Mouse (Mus musculus) kidney, embryonic 16.5 days (tissue): ENCODE results near the gene 1700018G05Rik. TPM values are rescaled to one million over a fixed set of nuclear protein-coding genes. Genes with fewer than 3 reads are reported as not detected.
"Not testable (repeated sequence)": the region's sequence is repeated elsewhere in the genome, so short reads cannot be mapped to it uniquely, and the experiment has no call there.

Experiments
- ATAC-seq: fragments of 200-750 bp; cut with Nextera tagmentation; 2 replicates; pipeline ENCODE4 v1.8.0; 2017; ENCODE audit warnings: moderate TSS enrichment; ENCODE audit not compliant: low FRiP score, low TSS enrichment
- H3K27ac ChIP-seq: fragments of 300-500 bp; sonication (generic); 2 replicates; pipeline ENCODE4 v1.5.1; 2014; ENCODE audit warnings: low read length
- H3K27me3 ChIP-seq: fragments of 300-500 bp; sonication (generic); 2 replicates; pipeline ENCODE4 v1.6.1; 2014; ENCODE audit warnings: low read length, control low read depth, mixed read lengths; ENCODE audit not compliant: insufficient read depth
- H3K36me3 ChIP-seq: fragments of 300-500 bp; sonication (generic); 2 replicates; pipeline ENCODE4 v1.6.1; 2014; ENCODE audit warnings: low read length, control low read depth, mixed read lengths; ENCODE audit not compliant: insufficient read depth
- H3K4me1 ChIP-seq: fragments of 300-500 bp; sonication (generic); 2 replicates; pipeline ENCODE4 v1.6.1; 2014; ENCODE audit warnings: low read length, control low read depth, mixed read lengths; ENCODE audit not compliant: insufficient read depth
- H3K4me2 ChIP-seq: fragments of 300-500 bp; sonication (generic); replicated peaks from 2 replicates; pipeline ENCODE4 v1.6.1; 2014; ENCODE audit warnings: low read depth, low read length
- H3K4me3 ChIP-seq: fragments of 300-500 bp; sonication (generic); 2 replicates; pipeline ENCODE4 v1.5.1; 2014; ENCODE audit warnings: mild to moderate bottlenecking, low read length
- H3K9ac ChIP-seq: fragments of 300-500 bp; sonication (generic); replicated peaks from 2 replicates; pipeline ENCODE4 v1.6.1; 2014; ENCODE audit warnings: low read length
- H3K9me3 ChIP-seq: fragments of 300-500 bp; sonication (generic); 2 replicates; pipeline ENCODE4 v1.6.1; 2016; ENCODE audit warnings: low read length, control low read depth
- WGBS: fragments of 180-500 bp; shearing (Covaris S2); extraction: QIAGEN DNeasy Blood & Tissue Kit; methylation state at CpG from one replicate; pipeline ENCODE4 v1.1.7; 2014; 5-methylcytosine and 5-hydroxymethylcytosine counted together
- polyA plus RNA-seq: library from polyadenylated mRNA; unstranded; fragments of >200 nt; fragmentation: Nextera tagmentation; extraction: Ambion mirVana; gene quantifications from 2 replicates; pipeline ENCODE4 v1.2.1, GENCODE M21; 2015

1700018G05Rik gene
- not detected in 2 replicates for polyA plus RNA-seq

GRCm38 (mm10) chrX:102928072-102928471 lies at the start of gene 1700018G05Rik:
Gene 1700018G05Rik (plus strand): TSS chrX:102928372.
- H3K9me3 ChIP-seq, H3K4me1 ChIP-seq, H3K27me3 ChIP-seq, H3K36me3 ChIP-seq, H3K4me3 ChIP-seq, ATAC-seq, H3K9ac ChIP-seq, H3K27ac ChIP-seq, H3K4me2 ChIP-seq: not testable (repeated sequence)
- 89% methylated on average over 6 of the region's 6 CpGs for WGBS

GRCm38 (mm10) chrX:102908587-102908986 lies 19.6 kb upstream of the 1700018G05Rik start, which contains the start of the genes Dmrtc1a and 1700011M02Rik:
Gene Dmrtc1a (minus strand): TSS chrX:102908687.
Gene 1700011M02Rik (plus strand): TSS chrX:102908905.
- H3K4me3 ChIP-seq, H3K9me3 ChIP-seq, H3K27me3 ChIP-seq, H3K4me1 ChIP-seq, H3K9ac ChIP-seq, H3K27ac ChIP-seq, H3K4me2 ChIP-seq, H3K36me3 ChIP-seq: not testable (repeated sequence)
- ATAC-seq = 0 out of 2 replicates have a peak, but pooled peaks have one; percentile 15
- WGBS = 86% methylated on average over 6 of the region's 9 CpGs

GRCm38 (mm10) chrX:102914823-102915222 lies 13.3 kb upstream of the 1700018G05Rik start:
- H3K36me3 ChIP-seq, H3K9me3 ChIP-seq, H3K4me1 ChIP-seq, H3K4me3 ChIP-seq, H3K9ac ChIP-seq, H3K27me3 ChIP-seq, ATAC-seq, H3K4me2 ChIP-seq, H3K27ac ChIP-seq: not testable (repeated sequence)
- WGBS = 65% methylated on average over 1 of the region's 1 CpGs

- H3K27me3 ChIP-seq, H3K9ac ChIP-seq, H3K4me2 ChIP-seq, H3K36me3 ChIP-seq, H3K4me1 ChIP-seq, H3K9me3 ChIP-seq, H3K4me3 ChIP-seq, H3K27ac ChIP-seq: not testable (repeated sequence)
- 0 out of 2 replicates have a peak, but pooled peaks have one; percentile 59 for ATAC-seq
- WGBS = 22% methylated on average over 4 of the region's 4 CpGs
Measured at GRCm38 (mm10) chrX:102926707-102927106, 1.5 kb upstream of the 1700018G05Rik start.

GRCm38 (mm10) chrX:102932992-102933570 lies 4.9 kb downstream of the 1700018G05Rik start:
- Histone ChIP-seq H3K27me3 (peaks cover 10% of the 10 kb centered on the region), H3K4me3 (peak overlapping the region; percentile 57), H3K4me1 (no peaks in the 10 kb centered on the region), H3K9ac (peak overlapping the region; percentile 68), H3K36me3 (no peaks in the 10 kb centered on the region), H3K27ac (no peak overlapping the region), H3K4me2 (peak overlapping the region; percentile 76), H3K9me3 (no peaks in the 10 kb centered on the region)
- ATAC-seq = no peak
- WGBS = 49% methylated on average over 12 of the region's 12 CpGs

- WGBS = 22% methylated on average over 52 of the region's 68 CpGs
- H3K27me3 ChIP-seq = peaks cover 15% of the 10 kb centered on the region
Measured at GRCm38 (mm10) chrX:102933571-102934394, 5.6 kb downstream of the 1700018G05Rik start.

GRCm38 (mm10) chrX:102934395-102934764 lies 6.2 kb downstream of the 1700018G05Rik start:
- H3K9me3 ChIP-seq = no peaks in the 10 kb centered on the region
- peaks cover 17% of the 10 kb centered on the region for H3K27me3 ChIP-seq
- H3K27ac ChIP-seq = no peak overlapping the region
- ATAC-seq = peak; percentile 43; the same call in 1 of the 2 replicates
- peak overlapping the region; percentile 76 for H3K4me2 ChIP-seq
- 64% methylated on average over 7 of the region's 8 CpGs for WGBS
- peak overlapping the region; percentile 57 for H3K4me3 ChIP-seq
- H3K4me1 ChIP-seq = no peaks in the 10 kb centered on the region
- H3K9ac ChIP-seq = no peak overlapping the region
- no peaks in the 10 kb centered on the region for H3K36me3 ChIP-seq

More at GRCm38 (mm10) chrX:102933571-102934394, 5.6 kb downstream of the 1700018G05Rik start:
- Histone ChIP-seq H3K9me3 (no peaks in the 10 kb centered on the region), H3K36me3 (no peaks in the 10 kb centered on the region), H3K27ac (no peak overlapping the region), H3K9ac (peak overlapping the region; percentile 68), H3K4me1 (no peaks in the 10 kb centered on the region), H3K4me3 (peak overlapping the region; percentile 57), H3K4me2 (peak overlapping the region; percentile 76)
- peak; percentile 76 for ATAC-seq

- no peaks in the 10 kb centered on the region for H3K4me1 ChIP-seq
- H3K27ac ChIP-seq = no peak overlapping the region
- no peak overlapping the region for H3K4me3 ChIP-seq
- peaks cover 17% of the 10 kb centered on the region for H3K27me3 ChIP-seq
- 57% methylated on average over 5 of the region's 5 CpGs for WGBS
- no peak for ATAC-seq
- H3K4me2 ChIP-seq = no peak overlapping the region
- no peaks in the 10 kb centered on the region for H3K9me3 ChIP-seq
- no peaks in the 10 kb centered on the region for H3K36me3 ChIP-seq
- no peak overlapping the region for H3K9ac ChIP-seq
Measured at GRCm38 (mm10) chrX:102936743-102937142, 8.6 kb downstream of the 1700018G05Rik start.

- H3K4me3 ChIP-seq, H3K36me3 ChIP-seq, H3K4me1 ChIP-seq, H3K9ac ChIP-seq, ATAC-seq, H3K27ac ChIP-seq, H3K27me3 ChIP-seq, H3K4me2 ChIP-seq, H3K9me3 ChIP-seq: not testable (repeated sequence)
- 83% methylated on average over 11 of the region's 11 CpGs for WGBS
Measured at GRCm38 (mm10) chrX:102950136-102950535, 22.0 kb downstream of the 1700018G05Rik start.

GRCm38 (mm10) chrX:102958917-102959316 lies 30.7 kb downstream of the 1700018G05Rik start:
- Histone ChIP-seq H3K9me3 (no peaks in the 10 kb centered on the region), H3K4me2 (no peak overlapping the region), H3K4me1 (no peaks in the 10 kb centered on the region), H3K36me3 (no peaks in the 10 kb centered on the region), H3K27ac (no peak overlapping the region), H3K9ac (no peak overlapping the region), H3K27me3 (peaks cover 3% of the 10 kb centered on the region; the same call in 1 of the 2 replicates), H3K4me3 (no peak overlapping the region)
- 33% methylated on average over 4 of the region's 4 CpGs for WGBS
- ATAC-seq = no peak
